Mouse (Mus musculus) heart, adult 9 months (tissue): ENCODE data around the gene Hoxd9.

Experiments used
- DNase-seq, 2 experiments: peaks; one replicate each; pipeline ENCODE4 v3.0.0; 2022; ENCODE audit warnings: low spot score in 2 of 2

Gene Hoxd9

DNA sequence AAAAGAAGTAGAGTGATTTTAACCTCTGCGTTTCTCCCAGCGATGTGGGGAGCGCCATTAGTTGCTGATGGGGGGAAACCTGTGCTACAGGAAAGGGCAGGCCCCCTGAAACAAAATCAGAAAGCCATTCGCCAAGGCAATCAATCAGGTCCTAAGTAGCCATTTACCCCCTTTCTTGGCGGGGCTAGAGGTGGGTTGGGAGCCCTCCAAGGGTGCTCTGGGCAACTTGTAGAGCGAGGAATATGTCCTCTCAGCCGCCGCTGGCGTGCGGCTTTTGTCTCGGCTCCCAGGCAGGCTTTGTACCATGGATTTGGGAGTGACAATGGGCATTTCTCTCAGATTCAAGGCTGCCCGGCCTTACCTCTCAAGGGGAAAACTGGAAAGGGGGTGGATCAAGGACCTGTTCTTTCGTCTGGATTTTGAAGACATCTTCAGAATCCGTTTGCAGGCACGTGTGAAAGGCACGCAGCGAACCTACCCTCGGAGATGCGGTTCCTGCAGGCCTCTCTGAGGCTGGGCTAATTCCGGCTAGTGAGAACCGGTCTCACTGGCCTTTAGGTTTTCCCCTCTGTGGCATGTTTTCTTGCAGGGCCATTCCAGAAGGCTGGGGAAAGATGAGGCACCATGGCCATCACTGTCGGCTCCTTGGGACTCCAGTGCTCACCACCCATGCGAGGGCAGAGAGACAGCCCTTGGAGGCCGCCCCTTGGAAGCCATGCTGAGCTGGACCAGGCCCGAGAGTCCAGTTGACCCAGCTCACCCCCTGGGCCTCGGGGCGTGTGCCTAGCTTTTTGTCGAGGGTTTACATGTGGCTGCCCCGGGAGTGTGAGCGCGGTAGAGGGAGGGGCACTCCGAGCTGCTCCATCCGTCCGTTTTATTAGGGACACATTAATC is 838 bp upstream of the Hoxd9 start:
- DNase-seq: no peak

- no peak for DNase-seq
These were observed 900 bp downstream of the Hoxd9 start for GRCm38 (mm10) chr2:74698201-74699052.

DNA sequence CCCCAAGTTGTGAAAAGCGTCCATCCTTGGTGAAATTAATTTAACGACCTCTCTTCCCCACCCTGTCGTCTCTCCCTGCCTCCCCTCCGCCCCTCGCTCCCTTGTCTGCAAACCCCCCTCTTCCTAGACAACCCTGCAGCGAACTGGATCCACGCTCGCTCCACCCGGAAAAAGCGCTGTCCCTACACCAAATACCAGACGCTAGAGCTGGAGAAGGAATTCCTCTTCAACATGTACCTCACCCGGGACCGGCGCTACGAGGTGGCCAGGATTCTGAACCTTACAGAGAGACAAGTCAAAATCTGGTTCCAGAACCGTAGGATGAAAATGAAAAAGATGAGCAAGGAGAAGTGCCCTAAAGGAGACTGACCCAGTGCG is 1.5 kb downstream of the Hoxd9 start:
- no peak for DNase-seq

- DNase-seq: no peak
These were observed 2.4 kb downstream of the Hoxd9 start for GRCm38 (mm10) chr2:74699664-74700545.

DNA sequence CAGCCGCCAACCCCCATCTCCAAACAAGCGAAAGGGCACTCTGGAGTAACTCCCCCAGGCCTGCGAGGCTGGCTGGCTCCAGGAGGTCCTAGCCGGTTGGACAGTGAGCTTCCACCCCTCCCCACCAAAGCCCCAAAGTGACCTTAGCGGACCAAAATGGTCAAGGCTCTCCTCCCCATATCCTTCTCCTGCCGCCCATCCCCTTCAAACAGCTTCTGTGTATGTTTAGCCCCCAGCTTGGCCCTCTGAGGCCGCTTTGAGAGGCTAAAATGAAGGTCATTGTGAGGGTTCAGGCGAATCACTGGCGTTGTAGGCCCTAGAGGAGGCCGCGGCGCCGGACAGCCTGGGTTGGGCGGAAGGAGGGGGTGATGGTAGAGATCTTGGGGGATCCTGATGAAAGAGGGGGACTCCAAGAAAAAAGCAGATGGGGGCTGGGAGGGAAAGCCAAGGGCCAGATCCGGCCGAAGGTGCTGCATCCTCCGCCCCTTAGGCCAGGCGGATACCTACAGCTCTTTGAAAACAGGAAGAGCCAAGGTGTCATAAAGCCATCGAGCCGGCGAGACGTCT is 3.1 kb downstream of the Hoxd9 start:
- no peak for DNase-seq

DNA sequence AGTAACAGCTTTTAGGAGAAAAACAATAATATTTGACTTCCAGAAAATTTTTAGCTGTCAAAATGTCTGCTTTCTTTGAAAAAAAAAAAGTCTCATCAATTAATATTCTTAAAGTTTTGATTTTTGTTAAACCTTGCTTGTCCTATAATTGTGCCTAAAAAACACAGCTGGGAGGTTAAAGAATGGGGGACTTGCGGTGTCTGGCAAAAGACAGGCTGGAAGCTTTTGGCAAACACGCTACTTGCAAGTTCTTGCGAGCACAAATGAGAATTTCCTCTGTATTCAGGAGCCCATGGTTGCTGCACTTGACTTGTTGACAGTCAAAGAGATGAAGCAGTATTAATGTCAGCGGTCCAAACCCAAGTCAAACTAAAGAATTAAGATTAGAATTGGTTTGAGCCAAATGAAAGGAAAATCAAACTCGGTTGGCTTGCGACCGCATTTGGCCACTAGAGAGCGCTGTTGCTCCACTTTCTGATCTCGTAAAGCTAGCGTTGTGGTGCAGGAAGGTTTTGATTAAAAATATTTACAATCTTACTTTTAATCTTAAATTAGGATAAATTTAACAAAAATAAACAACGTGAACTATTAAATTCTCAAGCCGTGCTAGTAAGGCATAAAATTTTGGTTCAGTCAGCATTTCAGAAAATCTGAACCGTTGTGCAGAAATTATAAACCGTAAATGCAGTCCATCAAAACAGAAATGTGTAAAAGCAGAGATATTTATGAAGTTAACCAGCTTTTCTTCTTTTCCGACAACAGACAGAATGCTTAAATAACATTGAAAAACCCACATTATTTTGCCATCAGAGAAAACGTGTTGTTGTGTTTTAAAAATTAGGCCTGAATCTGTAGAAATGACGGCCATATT is 4.7 kb downstream of the Hoxd9 start:
- DNase-seq: peak in 1 of 2 experiments; percentile 54

DNA sequence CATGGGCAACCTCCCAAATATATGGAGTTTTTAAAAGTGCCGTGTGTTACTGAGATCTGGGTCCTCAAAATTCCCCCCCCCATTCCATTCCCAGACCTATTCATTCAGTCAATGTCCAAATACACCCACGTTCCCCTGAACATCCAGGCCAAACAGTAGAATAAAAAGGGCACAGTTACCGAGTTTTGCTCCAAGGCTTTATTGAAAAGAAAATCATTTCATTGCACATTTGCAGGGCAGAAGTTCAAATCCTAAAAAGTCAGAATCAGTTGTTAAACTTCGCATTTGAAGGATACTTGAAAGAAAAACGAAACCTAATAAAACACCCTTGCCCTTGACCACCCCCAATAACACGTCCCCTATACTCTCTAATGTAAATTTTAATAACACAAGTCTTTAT is 5.3 kb downstream of the Hoxd9 start:
- no peak for DNase-seq

DNA sequence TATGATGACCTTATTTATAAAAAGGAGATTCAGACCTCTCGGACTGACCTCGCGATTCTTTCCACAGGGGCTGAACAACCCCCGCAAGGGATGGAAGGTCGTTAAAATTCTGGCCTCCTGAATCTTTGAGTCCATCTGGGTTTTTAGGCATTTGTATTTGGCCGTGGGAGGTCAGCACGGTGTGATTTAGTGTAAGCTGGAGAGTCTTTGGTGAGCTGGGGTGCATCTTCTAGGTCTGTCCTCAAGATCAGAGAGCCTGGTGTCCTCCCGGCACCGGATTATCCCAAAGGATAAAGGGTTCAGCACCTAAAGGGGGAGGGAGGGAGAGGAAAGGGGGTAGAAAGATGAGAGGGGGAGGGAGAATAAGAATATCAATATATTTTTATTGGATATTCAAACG is 5.8 kb downstream of the Hoxd9 start:
- no peak for DNase-seq

GRCm38 (mm10) chr2:74703720-74704392 is 6.3 kb downstream of the Hoxd9 start:
- DNase-seq: no peak

- DNase-seq: no peak
These were observed 7.0 kb downstream of the Hoxd9 start, which contains the start of gene Hoxd8 for GRCm38 (mm10) chr2:74704393-74704998. TSS of gene Hoxd8 (plus strand) at chr2:74704615.

GRCm38 (mm10) chr2:74704999-74705466 is 7.5 kb downstream of the Hoxd9 start:
- no peak for DNase-seq

- DNase-seq: no peak
These were observed 8.1 kb downstream of the Hoxd9 start for GRCm38 (mm10) chr2:74705467-74706089.

- no peak for DNase-seq
These were observed 8.9 kb downstream of the Hoxd9 start for GRCm38 (mm10) chr2:74706393-74706960.

GRCm38 (mm10) chr2:74707599-74707998 is 10.1 kb downstream of the Hoxd9 start:
- no peak for DNase-seq

DNA sequence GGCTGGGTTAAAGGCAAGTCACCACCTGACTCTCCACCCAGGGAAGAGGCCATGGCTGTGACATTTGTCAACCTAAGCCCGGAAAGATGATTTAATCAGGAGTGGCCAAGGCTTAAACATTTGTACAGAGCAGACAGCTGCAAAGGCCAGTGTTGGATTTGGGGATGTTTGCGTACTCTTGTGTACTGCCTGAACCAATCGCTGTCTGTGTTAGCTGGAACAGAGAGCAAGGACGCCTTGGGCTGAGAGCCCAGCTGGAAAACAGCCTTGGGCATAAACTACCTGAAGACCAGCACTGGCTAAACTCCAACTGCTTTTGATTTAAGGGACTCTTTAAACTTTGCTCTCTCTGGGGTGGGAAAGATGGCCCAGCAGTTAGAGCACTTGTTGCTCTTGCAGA is 11.1 kb downstream of the Hoxd9 start:
- DNase-seq: no peak

GRCm38 (mm10) chr2:74709465-74710419 is 12.2 kb downstream of the Hoxd9 start:
- DNase-seq: no peak

GRCm38 (mm10) chr2:74710929-74711543 is 13.5 kb downstream of the Hoxd9 start:
- DNase-seq: no peak
